Mouse (Mus musculus) lung, adult 2 months (tissue): ENCODE measurements around the gene Dab2ip.

ENCODE experiments used
- CTCF ChIP-seq: fragments of 200-500 bp; IDR thresholded peaks from 2 replicates; pipeline ENCODE4 v1.5.1; 2011; ENCODE audit warnings: mild to moderate bottlenecking, low read length, control low read depth; ENCODE audit not compliant: insufficient read depth
- POLR2A ChIP-seq: fragments of 200-500 bp; IDR thresholded peaks from 2 replicates; pipeline ENCODE4 v1.6.1; 2011; ENCODE audit warnings: low read depth, mild to moderate bottlenecking, control low read depth, low read length, borderline replicate concordance; ENCODE audit errors: extremely low read depth

GRCm38 (mm10) chr2:35593889-35594288, 35.8 kb downstream of the Dab2ip start:
- TF ChIP-seq POLR2A = no peak
- TF ChIP-seq CTCF = no peak
